Mouse (Mus musculus): Measurements from ENCODE around the gene Dock4. TPM values are rescaled to one million over a fixed set of nuclear protein-coding genes. Genes with fewer than 3 reads are reported as not detected.

Gene Dock4
- total and polyA plus RNA-seq, 3 experiments: 0.26 to 0.67 (median 0.38) TPM

- Histone ChIP-seq H3K27me3 (replicated peaks) (no peaks in the 10 kb centered on the region), H3K9ac (ENCODE audit: insufficient read depth, low read depth) (no peak overlapping the region), H3K27ac (ENCODE audit: insufficient read depth, low read depth) (no peak overlapping the region), H3K4me2 (ENCODE audit: insufficient read depth, low read depth, poor library complexity, severe bottlenecking) (no peak overlapping the region), H3K4me1 (ENCODE audit: control insufficient read depth in 1 of 2, insufficient read depth in 2 of 2) (no peaks in the 10 kb centered on the region), H3K36me3 (replicated peaks in 1 of 2; ENCODE audit: control insufficient read depth in 1 of 2, insufficient read depth in 1 of 2, low read length in 1 of 2) (no peaks in the 10 kb centered on the region), H3K9me3 (replicated peaks; ENCODE audit: low read length) (no peaks in the 10 kb centered on the region), H3K79me2 (replicated peaks; ENCODE audit: control insufficient read depth, extremely low read depth, insufficient read depth, poor library complexity, severe bottlenecking) (no peaks in the 10 kb centered on the region), H3K4me3 (replicated peaks in 1 of 3; ENCODE audit: low read depth in 2 of 3, low read length in 2 of 3, poor library complexity in 1 of 3) (no peak overlapping the region)
- TF ChIP-seq MAFK (IDR thresholded peaks at IDR 0.05; ENCODE audit: insufficient replicate concordance, low read length) (no peak), TBP (conservative IDR thresholded peaks at IDR 0.05; ENCODE audit: low read depth, low read length) (no peak), JUN (IDR thresholded peaks at IDR 0.05; ENCODE audit: insufficient read depth, low read depth, low read length) (no peak), IRF4 (IDR thresholded peaks at IDR 0.05; ENCODE audit: low read depth, low read length) (no peak), RCOR1 (conservative IDR thresholded peaks at IDR 0.05; ENCODE audit: low read depth, low read length) (no peak), CHD2 (IDR thresholded peaks at IDR 0.05; ENCODE audit: low read length) (no peak), RAD21 (IDR thresholded peaks at IDR 0.05; ENCODE audit: low read depth, low read length) (no peak), NRF1 (IDR thresholded peaks at IDR 0.05; ENCODE audit: low read depth, low read length) (no peak), E2F4 (IDR thresholded peaks at IDR 0.05; ENCODE audit: insufficient replicate concordance, low read depth, low read length) (no peak), POLR2A (IDR thresholded peaks at IDR 0.05; ENCODE audit: low read depth, low read length) (no peak)
- in situ Hi-C loops (cut with MboI; ENCODE audit: low pct_ligation_motif_present, low pct_unique_long_range_greater_than_20kb, low sequenced_read_pairs): loop anchor here (25.0 kb wide), 2 partner anchors 539 to 714 kb away; no protein-coding TSS in a partner anchor
- dilution Hi-C loops (cut with MboI; ENCODE audit: extremely low pct_ligation_motif_present, extremely low pct_unique_long_range_greater_than_20kb, low sequenced_read_pairs): no loop called here
- no peak for DNase-seq (ENCODE audit: extremely low read depth)
Observed at GRCm38 (mm10) chr12:40801456-40801855, 355.7 kb downstream of the Dock4 start.

DNA sequence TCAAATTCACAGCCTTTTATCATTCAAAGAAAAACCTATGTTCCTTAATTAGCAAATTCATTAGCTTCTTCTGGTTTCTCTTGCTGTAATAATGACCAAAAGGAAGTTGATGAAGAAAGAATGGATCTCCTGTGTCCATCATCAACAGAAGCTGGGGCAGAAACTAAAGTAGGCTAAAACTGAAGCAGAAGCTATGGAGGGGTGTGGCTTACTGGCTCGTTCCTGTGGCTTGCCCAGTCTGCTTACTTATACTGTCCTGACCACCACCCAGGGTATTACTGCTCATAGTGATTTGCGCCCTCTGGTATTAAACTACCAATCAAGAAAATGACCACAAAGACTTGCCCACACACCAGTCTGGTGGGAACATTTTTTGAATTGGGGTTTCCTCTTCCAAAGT lies 359.5 kb downstream of the Dock4 start:
- no peak overlapping the region for H3K4me2 ChIP-seq (ENCODE audit: insufficient read depth, low read depth, poor library complexity, severe bottlenecking)
- no peak overlapping the region for H3K27ac ChIP-seq (ENCODE audit: insufficient read depth, low read depth)
- H3K9ac ChIP-seq (ENCODE audit: insufficient read depth, low read depth): no peak overlapping the region
- no peaks in the 10 kb centered on the region for H3K27me3 ChIP-seq (replicated peaks)
- no peaks in the 10 kb centered on the region for H3K9me3 ChIP-seq (replicated peaks; ENCODE audit: low read length)
- H3K36me3 ChIP-seq (replicated peaks in 1 of 2; ENCODE audit: control insufficient read depth in 1 of 2, insufficient read depth in 1 of 2, low read length in 1 of 2): no peaks in the 10 kb centered on the region
- H3K4me3 ChIP-seq (replicated peaks in 1 of 3; ENCODE audit: low read depth in 2 of 3, low read length in 2 of 3, poor library complexity in 1 of 3): no peak overlapping the region
- no peaks in the 10 kb centered on the region for H3K79me2 ChIP-seq (replicated peaks; ENCODE audit: control insufficient read depth, extremely low read depth, insufficient read depth, poor library complexity, severe bottlenecking)
- no peaks in the 10 kb centered on the region for H3K4me1 ChIP-seq (ENCODE audit: control insufficient read depth in 1 of 2, insufficient read depth in 2 of 2)
- no peak for DNase-seq (ENCODE audit: extremely low read depth)
- dilution Hi-C loops (cut with MboI; ENCODE audit: extremely low pct_ligation_motif_present, extremely low pct_unique_long_range_greater_than_20kb, low sequenced_read_pairs) (no loop called here), in situ Hi-C loops (cut with MboI; ENCODE audit: low pct_ligation_motif_present, low pct_unique_long_range_greater_than_20kb, low sequenced_read_pairs) (loop anchor here (25.0 kb wide), 2 partner anchors 543 to 718 kb away; no protein-coding TSS in a partner anchor)
- no peak for TF ChIP-seq ZNF384 (IDR thresholded peaks at IDR 0.05; ENCODE audit: low read depth, low read length)
- no peak for TF ChIP-seq POLR2A (IDR thresholded peaks at IDR 0.05; ENCODE audit: low read depth, low read length)
- no peak for TF ChIP-seq SMC3 (IDR thresholded peaks at IDR 0.05; ENCODE audit: low read depth, low read length)
- TF ChIP-seq SIN3A (IDR thresholded peaks at IDR 0.05; ENCODE audit: low read length): no peak
- no peak for TF ChIP-seq NRF1 (IDR thresholded peaks at IDR 0.05; ENCODE audit: low read depth, low read length)
- TF ChIP-seq JUND (conservative IDR thresholded peaks at IDR 0.05; ENCODE audit: low read depth, low read length): no peak
- TF ChIP-seq IRF4 (IDR thresholded peaks at IDR 0.05; ENCODE audit: low read depth, low read length): no peak
- no peak for TF ChIP-seq MAZ (IDR thresholded peaks at IDR 0.05; ENCODE audit: low read depth, low read length)
- TF ChIP-seq ZKSCAN1 (IDR thresholded peaks at IDR 0.05; ENCODE audit: borderline replicate concordance, low read depth, low read length): no peak
- no peak for TF ChIP-seq USF2 (conservative IDR thresholded peaks at IDR 0.05; ENCODE audit: low read depth, low read length)
- no peak for TF ChIP-seq BHLHE40 (IDR thresholded peaks at IDR 0.05; ENCODE audit: low read depth, low read length)
- no peak for TF ChIP-seq POLR2AphosphoS2 (IDR thresholded peaks at IDR 0.05; ENCODE audit: low read depth, low read length)
- TF ChIP-seq CHD1 (IDR thresholded peaks at IDR 0.05; ENCODE audit: low read depth, low read length): no peak

Data from CH12.LX (cell line).